Mouse (Mus musculus) CD4-positive, CD25-positive, alpha-beta regulatory T cell, adult 9 weeks (primary cell): ENCODE measurements around the gene Ppil6. TPM values are rescaled to one million over a fixed set of nuclear protein-coding genes. Genes with fewer than 3 reads are reported as not detected.

ENCODE experiments used
- polyA plus RNA-seq: library from polyadenylated mRNA; unstranded; fragments of 100-300 nt; shearing (Covaris generic); gene quantifications from one replicate; pipeline ENCODE4 v1.2.1, GENCODE M21; 2017

Ppil6 gene
- polyA plus RNA-seq = not detected

DNA sequence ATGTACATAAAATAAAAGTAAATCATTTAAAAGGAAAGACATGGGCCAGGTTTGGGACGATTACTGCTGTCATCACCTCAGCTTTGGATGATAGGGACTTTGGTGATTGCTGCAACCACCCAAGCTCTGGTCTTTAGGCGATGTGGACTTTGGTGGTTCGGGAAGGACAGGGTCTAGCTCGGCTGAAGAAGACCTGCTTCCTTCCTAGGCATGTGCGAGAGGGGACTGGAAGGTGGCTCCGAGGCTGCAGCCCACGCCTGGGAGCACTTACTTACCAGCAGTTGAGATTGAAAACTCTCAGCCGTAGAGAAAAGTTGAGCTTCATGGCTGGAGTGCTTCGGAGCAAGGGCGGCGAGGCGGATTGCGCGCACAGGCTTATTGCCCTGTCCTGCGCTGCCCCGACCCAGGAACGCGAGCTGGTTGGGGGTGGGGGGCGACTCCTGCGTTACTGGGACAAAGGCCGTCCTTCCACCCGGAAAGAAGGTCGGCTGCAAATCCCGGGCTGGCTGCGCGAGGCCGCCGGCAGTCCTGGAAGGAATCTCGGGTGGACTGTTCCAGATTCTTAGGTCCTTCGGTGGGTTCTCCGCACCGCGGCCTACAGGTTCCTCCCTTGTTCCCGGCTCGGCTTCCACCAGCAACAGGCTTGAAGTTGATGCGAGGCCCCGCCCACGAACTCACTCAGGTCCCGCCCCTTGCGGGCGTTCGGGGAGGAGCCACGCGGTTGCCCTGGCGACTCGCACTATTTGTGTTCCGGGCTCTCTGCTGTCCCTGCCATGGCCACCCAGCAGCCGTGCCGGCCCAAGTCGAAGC lies at the start of gene Ppil6, which contains the start of gene Smpd2:
Gene Ppil6 (plus strand): TSS at position 732 of the 810 bp plus-strand sequence.
Gene Smpd2 (minus strand): TSS at position 662 of the 810 bp plus-strand sequence.

DNA sequence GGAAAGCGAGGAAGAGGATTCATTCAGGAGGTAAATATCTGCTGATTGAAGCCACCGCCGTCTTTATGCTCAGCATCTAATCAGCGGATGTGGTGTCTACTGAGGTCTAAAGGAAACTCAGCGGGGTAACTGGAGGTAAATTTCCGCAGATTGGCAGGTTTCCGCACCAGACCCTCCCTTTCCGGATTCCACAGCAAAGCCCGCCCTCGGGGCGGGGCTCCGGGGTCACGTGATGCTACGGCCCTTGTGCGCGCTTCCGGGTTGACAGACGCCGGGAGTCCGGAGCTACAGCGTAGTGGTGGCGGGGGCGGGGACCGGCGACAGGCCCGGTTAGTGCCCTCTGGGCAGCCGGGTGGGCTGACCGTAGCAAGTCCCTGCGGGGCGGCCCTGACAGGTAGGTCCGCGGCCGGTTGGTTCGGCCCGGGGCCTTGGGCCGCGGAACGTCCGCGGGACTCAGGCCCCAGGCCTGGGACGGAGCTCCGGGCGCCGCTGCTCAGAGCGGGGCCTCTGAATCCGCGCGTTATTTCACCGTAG lies 40.0 kb upstream of the Ppil6 start, which contains the start of gene Zbtb24:
Gene Zbtb24 (plus strand): TSS at position 247 of the 534 bp plus-strand sequence.

DNA sequence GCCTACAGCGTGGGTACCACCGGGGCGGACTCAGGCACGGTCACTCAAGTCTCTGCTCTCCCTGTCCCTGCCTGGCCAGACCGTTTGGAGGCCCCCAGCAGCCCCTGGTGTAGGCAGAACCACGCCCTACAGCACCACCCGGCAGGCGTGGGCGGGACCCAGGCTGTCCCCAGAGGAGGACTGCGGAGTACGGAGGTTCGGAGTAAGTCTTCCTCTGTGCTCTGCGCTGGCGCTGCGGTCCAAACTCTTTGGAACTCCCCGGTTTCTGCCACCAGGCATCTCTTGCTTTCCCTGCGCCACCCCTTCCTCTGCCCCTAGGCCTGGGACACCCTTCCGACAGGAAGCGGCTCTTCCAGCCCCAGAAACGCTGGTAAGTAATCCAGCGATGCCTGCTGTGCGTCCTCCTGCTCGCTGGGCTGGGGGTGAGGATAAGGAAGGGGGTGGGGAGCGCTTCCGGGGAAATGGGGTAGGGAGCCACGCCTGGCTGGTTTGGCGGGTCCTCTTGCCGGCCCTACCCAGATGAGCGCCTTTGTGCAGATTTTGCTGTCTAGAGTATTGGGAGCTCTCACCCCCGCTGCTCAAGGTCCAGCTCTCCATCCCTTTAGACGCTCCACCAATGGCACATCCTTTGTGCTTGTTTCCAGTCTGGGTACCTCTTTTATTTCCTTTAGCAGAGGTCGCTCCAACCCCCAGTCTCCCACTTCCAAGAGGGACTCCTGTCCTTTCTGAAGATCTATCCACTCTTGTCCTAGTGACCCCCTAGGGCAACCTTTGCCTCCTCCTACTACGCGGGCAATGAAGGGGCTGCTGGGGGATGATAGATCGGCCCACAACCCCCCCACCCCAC lies 13.8 kb upstream of the Ppil6 start, which contains the start of gene Mical1:
Gene Mical1 (plus strand): TSS at position 144 of the 847 bp plus-strand sequence.

DNA sequence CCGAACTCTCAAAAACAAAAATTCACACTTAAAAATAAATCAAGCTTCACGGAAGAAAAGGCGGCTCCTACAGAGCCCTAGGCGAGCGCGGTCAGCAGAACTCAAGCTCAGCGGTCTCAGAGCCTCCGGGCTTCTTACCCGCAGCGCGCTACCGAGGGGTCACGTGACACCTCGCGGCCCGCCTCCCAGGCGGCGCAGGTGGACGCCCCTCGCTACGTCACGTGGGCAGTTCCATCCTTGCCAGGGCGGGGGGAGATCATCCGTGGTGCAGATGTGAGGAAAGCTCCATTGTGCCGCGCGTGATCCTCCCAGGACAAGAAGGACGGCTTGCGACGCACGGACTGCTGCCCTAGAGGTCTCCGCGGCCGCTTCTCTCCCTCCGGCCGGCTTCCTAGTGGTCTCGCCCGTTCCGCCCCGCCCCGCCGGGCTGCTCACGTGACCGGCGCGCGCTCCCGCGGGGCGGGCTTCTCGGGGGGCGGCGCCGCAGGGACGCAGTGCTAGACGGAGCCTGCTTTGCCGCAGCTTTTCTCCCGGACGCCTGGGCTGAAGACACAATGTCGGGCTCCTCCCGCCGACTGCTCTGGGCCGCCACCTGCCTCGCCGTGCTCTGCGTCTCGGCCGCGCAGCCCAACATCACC lies 28.9 kb downstream of the Ppil6 start, which contains the start of gene Cd164:
Gene Cd164 (plus strand): TSS at position 434 of the 638 bp plus-strand sequence.

Other genes starting within 250 kb of the Ppil6 start
- gene Fig4, start 187.2 kb upstream of the Ppil6 start, polyA plus RNA-seq = 38.5 TPM
- 0.05 TPM for gene Ak9, start 186.5 kb upstream of the Ppil6 start, polyA plus RNA-seq
- gene Zbtb24, start 40.1 kb upstream of the Ppil6 start, polyA plus RNA-seq = 54.7 TPM
- 120 TPM for gene Mical1, start 14.1 kb upstream of the Ppil6 start, polyA plus RNA-seq
- 47.3 TPM for gene Smpd2, start 70 bp upstream of the Ppil6 start, polyA plus RNA-seq
- gene Cd164, start 29.0 kb downstream of the Ppil6 start, polyA plus RNA-seq = 256 TPM
- 1.3 TPM for gene Ccdc162, start 226.2 kb downstream of the Ppil6 start, polyA plus RNA-seq